Mouse (Mus musculus) T-helper 17 cell (primary cell): ENCODE measurements around the gene Gm26657.

Source experiments
- in situ Hi-C, 2 experiments: fragments of 300-600 bp; cut with MboI, MseI; formaldehyde crosslinking; loops; 1 replicate in 1 of 2; 2 replicates in 1 of 2; pipeline ENCODE4 v1.15.1; 2025; ENCODE audit warnings: high pct_unique_total_duplicates in 2 of 2

Gm26657 gene

DNA sequence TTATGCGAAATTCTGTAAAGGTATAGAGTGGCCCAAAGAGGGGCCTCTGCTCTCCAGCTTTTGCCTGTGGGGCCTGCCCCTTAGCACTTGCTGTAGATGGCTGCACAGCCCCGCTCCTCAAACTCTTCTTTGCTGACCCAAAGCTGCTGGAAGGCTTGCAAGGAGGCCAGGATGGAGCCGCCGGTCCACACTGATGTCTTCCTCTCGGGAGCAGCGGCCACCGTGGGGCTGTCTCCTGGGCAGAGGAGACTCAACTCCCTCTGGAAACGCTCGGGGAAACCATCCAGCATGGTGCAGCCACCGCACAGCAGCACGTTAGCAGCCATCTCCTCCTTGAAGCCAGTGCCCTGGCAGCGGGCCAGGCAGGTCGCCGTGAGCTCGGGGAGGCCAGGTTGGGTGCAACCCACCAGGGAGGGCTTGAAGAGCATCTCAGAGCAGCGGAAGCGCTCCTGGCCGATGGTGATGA is at the start of gene Gm26657:
TSS of gene Gm26657 (plus strand) at position 51 of the 466 bp plus-strand sequence.
- in situ Hi-C loops = no loop called here

DNA sequence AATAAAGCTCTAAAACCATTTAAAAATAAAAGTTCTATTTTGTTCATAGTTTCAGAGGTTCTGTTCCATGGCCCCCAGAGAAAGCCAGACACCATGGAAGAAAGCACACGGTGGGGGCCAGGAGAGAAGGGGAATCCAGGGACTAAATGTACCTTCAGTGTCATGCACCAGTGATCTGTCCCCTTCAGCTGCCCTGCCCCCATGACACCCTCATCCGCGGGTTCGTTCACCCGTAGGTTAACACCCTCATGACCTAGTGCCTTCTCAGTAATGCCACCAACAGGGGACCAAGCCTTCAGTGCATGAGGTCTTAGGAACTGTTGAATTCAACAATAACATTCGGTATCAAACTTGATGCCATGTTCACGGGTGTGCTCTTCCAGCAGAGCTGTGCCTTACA is 43.5 kb upstream of the Gm26657 start:
- in situ Hi-C loops = loop anchor here in 1 of 2 experiments (25.0 kb wide), 1 partner anchor 1409 kb away; no protein-coding TSS in a partner anchor

DNA sequence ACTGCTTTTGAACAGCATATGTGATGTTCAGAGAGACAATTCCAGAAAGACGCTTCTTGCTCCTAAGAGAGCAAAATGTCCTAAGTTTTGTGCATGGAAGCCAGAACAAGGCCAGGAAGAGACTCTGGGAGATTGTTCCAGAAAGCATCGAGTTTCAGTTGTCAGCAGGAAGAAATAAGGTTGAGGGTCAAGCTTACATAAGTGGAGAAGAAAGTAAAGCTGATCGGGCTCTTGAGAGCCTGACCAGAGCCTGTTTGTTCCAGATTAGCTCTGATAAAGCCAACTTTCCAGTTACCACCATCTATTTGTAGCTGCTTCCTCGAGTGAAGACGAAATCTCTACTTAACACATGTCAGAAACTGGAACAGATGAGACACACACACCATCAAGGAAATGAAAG is 41.2 kb upstream of the Gm26657 start:
- in situ Hi-C loops = loop anchor here in 1 of 2 experiments (25.0 kb wide), 1 partner anchor 1411 kb away; no protein-coding TSS in a partner anchor

DNA sequence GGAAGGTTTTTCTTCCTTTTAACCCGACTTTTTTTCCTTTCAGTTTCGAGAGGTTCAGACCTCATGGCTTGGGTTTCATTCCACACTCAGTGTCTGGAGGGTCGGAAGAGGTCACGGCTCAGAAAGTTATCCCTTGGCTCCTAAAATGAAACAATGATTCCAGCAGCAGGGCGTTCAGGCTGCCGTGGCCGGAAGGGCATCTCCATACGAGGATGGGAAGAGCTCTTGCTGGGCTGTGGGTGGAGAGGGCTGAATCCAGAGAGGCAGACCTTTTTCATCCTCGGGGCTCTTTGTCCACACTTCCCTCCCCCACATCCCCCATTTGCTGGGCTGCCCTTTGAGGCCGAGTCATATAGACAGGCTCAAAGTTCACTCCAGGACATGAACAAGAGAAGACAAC is 37.6 kb upstream of the Gm26657 start:
- in situ Hi-C loops = no loop called here

DNA sequence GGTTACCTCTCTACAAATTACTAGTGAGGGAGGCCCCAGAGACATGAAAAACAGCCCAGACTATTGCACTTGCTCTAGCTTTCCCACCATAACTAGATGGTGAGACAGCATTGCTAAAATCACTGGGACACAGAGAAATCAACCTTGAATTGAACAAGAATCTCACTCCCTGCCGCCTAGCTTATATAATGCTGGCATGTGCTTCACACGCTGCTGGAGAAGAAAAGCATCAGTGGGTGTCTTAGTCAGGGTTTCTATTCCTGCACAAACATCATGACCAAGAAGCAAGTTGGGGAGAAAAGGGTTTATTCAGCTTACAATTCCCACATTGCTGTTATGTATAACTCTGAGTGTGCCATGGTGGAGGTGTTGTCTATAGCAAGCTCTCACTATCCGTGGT is 26.7 kb upstream of the Gm26657 start:
- in situ Hi-C loops = no loop called here

DNA sequence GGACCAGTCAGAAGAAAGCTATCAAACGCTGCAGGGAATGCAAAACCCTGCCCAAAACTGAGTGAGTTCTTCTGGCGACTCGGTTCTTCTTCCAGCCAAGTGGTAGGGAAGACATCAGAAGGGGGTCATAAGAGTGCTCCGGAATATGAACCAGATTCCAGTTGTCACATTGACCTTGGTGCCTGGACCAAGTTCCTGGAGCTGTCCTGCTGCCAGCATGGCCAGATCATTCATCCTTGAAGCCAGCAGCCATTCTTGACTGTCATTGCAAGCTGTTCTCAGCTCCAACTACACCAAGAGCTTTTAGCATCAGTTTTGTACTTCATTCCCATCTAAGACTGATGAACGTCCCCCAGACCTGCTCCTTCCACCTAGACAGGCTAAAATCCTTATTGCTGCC is 23.1 kb upstream of the Gm26657 start:
- in situ Hi-C loops = no loop called here

DNA sequence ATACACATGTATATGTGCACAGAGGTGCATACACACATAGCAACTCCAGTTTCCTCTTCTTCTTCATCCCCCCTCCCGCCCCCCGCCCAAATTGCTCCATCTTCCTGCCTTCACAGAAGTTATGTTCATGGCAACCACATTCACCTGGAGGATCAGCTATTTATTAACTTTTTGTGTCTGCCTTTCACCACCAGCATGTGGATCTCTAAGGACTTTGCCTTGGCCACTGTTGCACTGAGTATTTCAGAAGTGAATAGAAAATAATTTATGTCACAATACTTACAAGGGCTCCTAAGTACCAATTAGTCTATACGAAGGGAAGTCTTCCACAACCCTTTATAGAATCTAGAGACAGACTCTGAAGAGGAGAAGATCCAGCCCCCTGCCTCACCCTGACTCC is 21.9 kb upstream of the Gm26657 start:
- in situ Hi-C loops = no loop called here

DNA sequence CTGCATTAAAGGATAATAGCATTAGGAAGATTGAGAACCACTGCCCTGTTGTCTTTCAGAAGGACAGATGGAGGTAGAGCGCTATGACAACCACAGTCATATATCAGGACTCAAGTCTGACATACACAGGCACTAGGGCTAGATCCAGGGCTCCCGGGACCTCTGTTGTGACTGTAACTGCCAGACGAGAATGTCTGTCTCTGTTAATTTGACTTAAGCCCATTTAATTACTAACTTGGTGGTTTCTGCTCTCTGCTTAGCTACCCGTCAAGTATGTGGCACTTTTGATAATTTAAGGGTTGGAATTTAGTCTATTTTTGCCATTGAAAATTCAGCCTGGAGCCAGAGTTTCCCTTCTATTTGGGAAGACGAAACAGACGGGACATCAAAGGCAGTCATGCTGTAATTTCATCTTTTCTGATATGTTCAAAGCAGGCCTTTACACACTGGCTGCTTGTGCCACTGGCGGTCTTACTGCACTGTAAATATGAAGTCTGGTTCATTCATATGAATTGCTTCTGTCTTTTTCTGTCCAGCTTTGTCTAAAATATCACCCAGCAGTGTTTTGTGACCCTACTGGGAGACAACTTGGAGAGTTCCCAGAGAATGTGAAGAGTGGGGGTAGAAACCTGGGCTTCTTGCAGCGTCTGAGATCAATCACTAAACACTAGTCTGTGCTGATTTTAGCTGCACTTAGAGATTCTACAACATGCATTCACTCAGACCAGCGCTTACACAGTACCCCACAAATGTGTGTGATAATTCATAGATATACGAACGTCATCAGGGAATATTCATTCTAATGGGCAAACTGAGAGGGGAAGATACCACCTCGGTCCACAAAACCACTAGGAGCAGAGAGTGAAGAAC is 21.1 kb upstream of the Gm26657 start:
- in situ Hi-C loops = no loop called here

DNA sequence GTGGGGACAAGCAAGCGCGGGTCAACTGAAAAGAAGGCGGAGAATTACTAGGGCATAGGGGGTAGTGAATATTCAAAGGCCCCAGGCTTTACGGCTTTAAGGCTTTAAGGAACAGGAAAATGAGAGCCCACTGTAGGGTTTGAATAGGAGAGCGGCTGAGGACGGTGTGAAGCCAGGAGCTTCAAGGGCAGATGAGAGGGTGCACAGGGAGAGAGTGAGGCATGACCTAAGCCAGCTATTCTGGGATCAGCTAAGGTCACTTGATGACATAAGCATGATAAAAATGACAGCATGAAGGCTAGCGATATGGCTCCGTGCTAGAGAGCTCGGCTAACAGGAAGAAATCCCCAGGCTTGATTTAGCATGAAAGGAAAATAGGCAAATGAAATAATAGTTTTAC is 20.4 kb upstream of the Gm26657 start:
- in situ Hi-C loops = no loop called here

DNA sequence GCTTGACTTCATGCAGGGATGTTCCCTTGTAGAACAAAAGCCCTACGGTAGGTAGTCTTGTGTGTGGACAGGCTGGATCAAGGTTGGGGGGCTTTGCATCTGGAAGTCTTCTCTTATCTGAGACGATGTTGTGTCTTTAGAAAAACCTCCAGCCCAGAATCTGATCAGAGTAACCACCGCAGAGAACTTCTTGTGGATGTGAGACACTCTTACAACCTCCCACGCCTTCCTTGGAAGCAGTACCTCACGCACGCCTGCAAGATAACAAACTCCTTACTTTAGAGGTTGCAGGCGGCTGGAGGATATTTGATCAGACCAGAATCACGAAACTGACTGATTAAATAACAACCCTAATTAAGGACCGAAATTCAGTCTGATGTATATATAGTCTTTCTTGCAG is 19.5 kb upstream of the Gm26657 start:
- in situ Hi-C loops = no loop called here

DNA sequence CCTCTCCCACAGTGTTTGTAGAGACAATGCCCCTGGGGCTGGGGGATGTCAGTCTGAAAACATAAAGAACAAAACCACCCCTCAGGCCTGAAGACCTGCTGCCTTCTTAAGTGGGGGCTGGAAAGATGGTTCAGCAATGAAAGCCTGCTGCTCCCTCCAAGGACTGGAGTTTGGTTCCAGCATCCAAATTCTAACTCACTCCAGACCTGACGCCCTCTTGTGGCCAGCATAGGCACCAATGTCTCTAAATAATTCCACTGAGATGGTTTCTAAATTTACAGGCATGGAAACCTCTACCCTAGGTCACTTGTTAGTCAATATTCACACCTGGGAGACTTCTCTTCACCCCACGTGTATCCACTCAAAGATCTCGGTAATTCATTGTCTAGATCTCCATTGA is 18.4 kb upstream of the Gm26657 start:
- in situ Hi-C loops = no loop called here

DNA sequence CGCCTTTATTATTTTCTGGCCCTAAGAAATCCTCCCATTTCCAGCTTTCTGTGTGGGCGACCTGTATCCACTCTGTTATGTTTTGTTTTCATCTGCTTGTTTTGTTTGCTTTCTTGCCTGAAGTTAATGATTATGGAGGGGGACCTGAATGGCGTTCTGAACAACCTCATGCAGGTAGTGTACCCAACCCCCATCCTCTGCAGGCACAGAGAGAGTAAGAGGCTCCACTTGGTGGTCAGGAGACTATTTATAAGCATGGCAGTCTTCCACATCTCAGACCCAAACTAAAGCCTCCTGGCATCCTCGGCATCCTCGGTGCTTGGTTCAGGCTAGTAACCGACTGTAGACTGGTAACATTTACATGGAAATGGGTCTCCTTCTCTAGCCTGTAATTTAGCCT is 17.5 kb upstream of the Gm26657 start:
- in situ Hi-C loops = no loop called here

DNA sequence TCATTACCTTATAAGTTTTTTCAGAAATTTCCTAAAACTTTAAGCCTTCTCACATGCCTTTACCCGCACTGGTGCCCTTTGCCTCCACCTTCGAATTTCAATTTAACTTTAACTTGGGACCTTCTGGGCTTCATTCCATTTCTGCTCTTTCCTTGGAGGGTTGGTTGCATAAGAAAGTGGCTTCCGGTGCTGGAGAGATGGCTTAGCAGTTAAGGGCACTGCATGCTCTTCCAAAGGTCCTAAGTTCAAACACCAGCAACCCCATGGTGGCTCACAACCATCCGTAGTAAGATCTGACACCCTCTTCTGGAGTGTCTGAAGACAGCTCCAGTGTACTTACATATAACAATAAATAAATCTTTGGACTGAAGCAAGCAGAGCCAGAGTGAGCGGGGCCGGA is 16.6 kb upstream of the Gm26657 start:
- in situ Hi-C loops = no loop called here

DNA sequence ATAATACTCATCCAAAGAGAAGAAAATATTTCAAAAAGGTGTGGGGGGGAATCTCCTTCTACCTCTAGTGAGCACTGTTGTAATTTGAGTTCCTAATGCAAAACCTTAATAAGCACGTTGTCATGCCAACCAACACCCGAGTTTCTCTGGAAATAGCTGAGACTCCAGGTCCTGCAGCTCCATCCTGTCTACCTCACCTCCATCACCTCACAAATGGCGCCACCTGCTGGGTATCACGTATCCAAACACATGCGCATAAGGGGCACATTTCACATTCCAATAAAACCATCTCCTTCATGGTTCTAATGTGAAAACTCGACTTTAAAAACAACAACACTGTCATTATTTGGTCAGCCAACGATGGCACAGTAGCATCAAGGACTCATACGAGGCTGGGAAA is 14.0 kb upstream of the Gm26657 start:
- in situ Hi-C loops = no loop called here

DNA sequence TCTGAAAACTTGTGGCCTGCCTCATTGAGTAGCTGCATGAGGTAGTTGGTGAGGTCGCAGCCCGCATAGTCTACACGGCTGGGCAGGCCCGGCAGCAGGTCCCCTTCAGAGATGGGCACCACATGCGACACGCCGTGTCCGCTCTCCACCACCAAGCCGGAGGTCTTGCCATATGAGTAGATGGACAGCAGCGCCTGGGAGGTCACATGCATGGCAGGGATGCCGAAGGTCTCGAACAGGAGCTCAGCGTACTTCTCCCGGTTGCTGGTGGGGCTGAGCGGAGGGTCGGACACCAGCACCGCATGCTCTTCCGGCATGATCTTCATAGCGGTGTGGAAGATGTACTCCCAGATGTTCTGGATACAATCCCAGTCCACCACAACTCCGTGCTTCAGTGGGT is 741 bp downstream of the Gm26657 start:
- in situ Hi-C loops = no loop called here

DNA sequence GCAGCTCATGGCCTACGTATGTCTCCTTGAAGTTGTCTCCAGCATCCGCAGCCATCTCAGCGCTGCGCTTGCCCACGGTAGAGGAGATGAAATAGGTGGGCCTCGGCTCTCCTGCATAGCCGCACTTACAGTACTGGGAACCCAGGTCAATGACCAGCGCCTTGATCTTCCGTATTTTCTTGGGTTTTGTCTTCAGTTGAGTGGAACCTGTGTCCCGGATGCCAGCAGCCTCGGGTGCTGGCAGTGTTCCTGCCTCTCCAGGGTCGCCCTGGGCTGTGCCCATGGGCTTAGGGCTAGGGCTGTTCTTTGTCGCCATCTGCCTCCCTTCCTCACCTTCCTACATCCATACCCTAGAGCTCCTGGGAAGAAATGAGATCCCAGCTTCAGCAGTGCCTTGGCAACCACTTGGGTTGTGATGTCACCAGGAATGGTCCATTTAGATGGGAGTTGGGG is 1.2 kb downstream of the Gm26657 start, which contains the start of gene Actl7b:
TSS of gene Actl7b (minus strand) at position 403 of the 453 bp plus-strand sequence.
- in situ Hi-C loops = no loop called here

DNA sequence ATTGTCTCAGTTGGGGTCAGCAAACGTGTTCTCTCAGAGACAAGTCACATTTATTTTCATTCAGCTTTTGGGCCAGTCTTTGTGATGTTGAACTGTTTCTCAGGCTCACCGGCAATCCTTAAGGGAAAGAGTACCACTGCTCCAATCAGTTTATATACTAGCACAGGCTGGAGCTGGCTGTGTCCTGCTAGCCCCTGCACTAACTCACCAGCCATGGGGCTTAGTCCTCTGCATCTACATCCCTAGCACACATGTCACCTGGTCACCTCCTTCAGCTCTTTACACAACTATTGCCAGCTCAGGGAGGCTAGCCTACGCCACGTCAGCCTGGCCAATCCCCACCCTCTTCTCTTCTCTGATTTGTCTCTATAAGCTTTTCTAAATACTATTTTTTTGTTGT is 2.8 kb downstream of the Gm26657 start:
- in situ Hi-C loops = no loop called here

DNA sequence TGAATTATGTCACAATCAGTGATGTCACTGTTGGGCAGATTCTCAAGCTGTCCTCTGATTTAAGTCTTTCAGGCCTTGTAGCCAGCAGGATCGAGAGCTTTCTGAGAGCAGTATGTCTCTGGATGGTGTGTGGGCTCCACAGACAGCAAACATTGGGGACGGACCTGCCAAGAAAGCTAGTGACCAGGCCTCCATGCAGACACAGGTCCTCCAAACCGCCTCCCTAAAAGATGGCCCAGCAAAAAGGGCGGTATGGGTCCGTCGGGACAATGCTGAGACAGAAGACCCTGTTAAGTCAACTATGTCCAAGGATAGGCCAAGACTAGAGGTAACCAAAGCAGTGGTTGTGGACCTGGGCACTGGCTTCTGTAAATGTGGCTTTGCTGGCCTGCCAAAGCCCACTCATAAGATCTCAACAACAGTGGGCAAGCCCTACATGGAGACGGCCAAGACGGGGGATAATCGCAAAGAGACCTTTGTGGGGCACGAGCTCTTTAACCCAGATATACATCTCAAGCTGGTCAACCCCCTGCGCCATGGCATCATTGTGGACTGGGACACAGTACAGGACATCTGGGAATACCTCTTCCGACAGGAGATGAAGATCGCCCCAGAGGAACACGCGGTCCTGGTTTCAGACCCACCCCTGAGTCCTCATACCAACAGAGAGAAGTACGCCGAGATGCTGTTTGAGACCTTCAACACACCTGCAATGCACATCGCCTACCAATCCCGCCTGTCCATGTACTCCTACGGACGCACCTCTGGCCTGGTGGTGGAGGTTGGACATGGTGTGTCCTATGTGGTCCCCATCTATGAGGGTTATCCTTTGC is 3.7 kb downstream of the Gm26657 start, which contains the start of gene Actl7a:
TSS of gene Actl7a (plus strand) at position 51 of the 833 bp plus-strand sequence.
- in situ Hi-C loops = no loop called here

DNA sequence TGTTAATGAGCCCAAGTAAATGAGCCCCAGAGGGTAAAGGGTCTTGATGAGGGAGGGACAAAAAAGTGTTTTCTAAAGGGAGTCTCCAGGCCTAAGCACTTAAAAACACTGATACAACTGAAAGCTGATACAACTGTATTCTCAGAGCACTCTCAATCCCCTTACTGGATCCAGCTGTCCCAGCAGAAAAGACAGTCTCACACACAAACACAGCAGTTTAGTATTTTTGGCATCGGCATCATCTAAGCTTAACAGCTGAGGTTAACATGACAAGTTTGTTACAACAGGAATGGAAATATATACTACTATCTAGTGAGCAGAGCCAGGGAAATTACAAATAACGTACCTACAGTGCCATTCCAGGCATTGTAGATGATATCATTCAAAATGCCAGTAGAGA is 6.5 kb downstream of the Gm26657 start:
- in situ Hi-C loops = no loop called here

DNA sequence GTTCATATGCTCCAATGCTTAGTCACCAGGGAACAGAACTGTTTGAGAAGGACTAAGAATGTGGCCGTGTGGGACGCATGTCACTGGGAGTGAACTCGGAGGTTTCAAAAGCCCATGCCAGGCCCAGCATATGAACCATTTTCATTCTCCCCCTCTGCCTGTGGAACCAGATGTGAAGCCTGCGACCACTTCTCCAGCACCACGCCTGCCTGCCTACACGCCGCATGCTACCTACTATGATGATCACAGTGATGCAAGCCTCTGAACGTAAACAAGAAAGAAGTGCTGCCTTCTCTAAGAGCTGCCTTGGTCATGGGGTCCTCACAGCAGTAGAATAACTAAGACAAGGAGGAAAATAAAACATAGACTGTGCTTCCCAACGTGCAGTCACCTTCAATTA is 7.6 kb downstream of the Gm26657 start:
- in situ Hi-C loops = no loop called here

DNA sequence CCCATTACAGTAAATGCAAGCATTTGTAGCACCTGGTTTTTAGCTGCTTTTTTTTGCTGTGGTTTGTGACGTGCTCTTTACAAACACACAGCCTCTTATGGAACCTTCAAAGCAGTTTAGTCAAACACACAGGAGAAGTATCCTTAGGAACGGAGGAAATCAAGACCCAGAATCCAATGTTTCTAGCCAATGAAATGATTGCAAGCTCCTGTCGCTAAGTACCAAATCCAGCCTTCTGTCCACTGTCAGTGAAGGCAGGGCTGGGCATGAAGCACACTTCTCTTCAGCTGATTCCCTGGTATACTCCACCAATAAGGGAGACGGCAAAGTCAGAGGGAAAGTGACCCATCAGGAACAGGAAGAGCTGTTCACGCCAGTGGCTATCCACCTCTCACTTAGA is 16.2 kb downstream of the Gm26657 start:
- in situ Hi-C loops = no loop called here

DNA sequence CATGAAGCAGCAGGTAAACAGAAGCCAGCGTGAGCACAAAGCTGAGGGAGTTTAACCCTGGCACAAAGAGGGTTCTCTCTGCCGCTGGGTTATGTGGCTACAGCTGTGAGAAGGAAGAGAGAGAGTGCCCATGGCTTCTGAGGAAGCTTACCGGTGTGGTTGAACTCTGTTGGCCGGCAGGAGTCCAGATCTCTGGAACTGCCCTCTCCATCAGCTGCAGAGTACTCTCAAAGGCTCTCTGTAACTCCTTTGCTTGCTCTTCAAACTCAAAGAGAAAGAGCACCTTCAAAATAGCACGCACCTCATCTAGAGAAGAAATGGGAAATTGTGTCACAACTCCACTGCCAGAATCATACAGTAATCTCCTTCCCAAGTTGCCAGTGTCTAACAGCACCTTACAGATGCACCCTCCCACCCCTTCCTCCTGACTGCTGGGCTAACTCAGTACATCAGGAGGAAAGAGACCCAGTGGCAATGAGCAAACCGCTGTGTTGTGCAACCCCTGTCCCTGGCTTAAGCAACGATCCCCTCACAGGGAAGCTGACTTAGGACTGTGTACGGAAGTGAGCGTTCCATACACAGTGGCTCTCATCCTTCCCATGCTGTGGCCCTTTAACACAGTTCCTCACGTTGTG is 17.2 kb downstream of the Gm26657 start:
- in situ Hi-C loops = no loop called here
